Mouse (Mus musculus) embryo, embryonic 9.5 days (tissue): ENCODE measurements at regions not wholly inside any gene's neighbourhood (a gene's known extent, or its start where the extent isn't known, plus 50 kb on each side); places are given as distances from the start of the nearest gene placed in this dataset.

Experiments
- DNase-seq: peaks from one replicate; pipeline ENCODE4 v3.0.0-alpha.2; 2017; ENCODE audit errors: extremely low spot score

DNA sequence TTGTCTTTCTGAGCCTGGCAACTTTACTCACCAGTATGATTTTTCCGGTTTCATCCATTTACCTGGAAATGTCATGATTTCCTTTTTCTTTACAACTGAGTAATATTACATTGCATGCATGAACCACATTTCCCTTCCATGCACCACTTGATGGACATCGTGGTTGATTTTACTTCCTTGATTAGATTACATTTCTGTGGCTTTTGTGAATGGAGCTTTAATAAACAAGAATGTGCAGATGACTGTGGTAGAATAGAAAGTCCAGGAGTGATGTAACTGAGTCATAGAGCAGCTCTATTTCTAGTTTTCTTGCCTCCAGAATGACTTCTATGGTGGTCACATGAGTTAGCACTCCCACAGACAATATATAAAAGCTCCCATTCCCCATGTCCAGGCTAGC lies 75.2 kb downstream of the Chst2 start:
- DNase-seq, result no peak

GRCm38 (mm10) chr9:95330097-95330496 lies 76.4 kb downstream of the Chst2 start:
- DNase-seq, result no peak

DNA sequence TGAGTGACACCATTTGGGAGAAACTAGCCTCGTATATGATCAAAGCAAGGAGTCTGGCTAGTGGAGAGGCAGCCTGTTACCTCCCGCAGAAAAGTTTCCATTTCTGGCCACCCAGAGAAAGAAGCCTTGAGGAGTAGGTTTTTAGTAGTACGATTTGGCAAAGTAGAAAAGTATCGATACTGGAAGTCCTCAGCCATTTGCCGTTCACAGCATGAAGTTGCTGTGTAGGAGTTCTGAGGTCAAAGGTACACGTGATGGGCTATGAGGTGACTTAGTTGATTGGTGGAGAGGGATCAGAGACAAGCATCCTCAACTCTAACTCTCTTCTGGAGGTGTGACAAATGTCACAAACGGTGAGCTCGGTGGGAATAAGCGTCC lies 77.5 kb downstream of the Chst2 start:
- no peak for DNase-seq

GRCm38 (mm10) chr9:95328261-95329052 lies 78.1 kb downstream of the Chst2 start:
- no peak for DNase-seq

DNA sequence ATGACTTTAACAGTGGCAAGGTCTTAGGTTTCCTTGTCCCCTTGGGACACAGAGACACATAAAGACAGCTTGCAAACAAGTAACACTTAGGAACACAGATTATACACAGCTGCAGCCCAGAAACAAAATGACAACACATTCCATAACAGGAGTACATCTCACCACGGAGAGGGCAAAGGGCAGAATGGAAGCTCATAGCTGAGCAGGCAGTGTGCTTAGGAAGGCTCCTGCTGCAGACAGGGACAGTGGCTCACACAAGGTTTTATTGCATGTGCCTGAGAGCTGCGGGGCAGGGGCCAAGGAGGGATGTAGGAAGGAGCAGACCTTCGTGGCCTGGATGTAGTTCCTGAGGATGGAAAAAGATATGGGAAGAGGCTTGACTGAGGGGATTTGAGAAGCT lies 78.8 kb downstream of the Chst2 start:
- DNase-seq, result no peak

DNA sequence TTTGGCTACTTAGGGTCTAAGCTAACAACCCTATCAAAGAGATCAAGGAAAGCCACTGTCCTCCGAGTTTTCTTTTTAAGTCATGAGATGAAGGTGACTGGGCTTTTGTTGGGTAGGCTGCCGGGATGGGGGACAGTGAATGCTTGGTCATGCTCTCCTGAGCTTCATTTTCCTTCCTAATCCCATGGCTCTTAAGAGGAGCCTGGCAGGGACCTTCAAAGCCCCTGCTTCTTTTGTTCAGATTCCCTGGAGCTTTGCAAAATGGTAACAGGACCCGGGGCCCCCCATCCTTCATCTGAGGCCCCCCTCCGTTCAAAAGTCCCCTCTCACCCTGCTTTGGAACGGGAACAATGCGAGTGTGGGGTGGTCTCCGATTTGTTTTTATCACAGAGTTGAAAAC lies 82.9 kb downstream of the Chst2 start:
- DNase-seq, result peak; percentile 23

DNA sequence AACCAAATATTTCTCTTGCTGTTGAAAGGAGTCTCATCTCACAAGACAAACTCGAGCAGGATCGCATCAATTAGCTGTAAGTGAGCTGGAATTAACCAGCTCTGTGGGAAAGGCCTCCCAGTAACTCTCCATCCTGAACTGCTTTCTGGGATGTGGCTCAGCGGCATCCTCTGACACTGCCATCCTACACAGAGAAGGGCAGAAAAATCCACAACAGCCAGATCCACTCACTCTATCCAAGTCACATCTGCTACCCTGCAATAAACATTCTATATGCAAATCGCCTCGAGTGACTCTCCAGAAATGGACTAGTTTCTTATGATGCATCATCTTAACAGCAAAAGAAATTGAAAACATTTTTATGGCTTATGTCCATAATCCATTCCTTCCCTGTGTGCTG lies 83.6 kb downstream of the Chst2 start:
- DNase-seq, result no peak

GRCm38 (mm10) chr9:95322031-95322430 lies 84.5 kb downstream of the Chst2 start:
- DNase-seq, result no peak

- no peak for DNase-seq
These were observed 87.6 kb downstream of the Chst2 start for GRCm38 (mm10) chr9:95318926-95319325.

DNA sequence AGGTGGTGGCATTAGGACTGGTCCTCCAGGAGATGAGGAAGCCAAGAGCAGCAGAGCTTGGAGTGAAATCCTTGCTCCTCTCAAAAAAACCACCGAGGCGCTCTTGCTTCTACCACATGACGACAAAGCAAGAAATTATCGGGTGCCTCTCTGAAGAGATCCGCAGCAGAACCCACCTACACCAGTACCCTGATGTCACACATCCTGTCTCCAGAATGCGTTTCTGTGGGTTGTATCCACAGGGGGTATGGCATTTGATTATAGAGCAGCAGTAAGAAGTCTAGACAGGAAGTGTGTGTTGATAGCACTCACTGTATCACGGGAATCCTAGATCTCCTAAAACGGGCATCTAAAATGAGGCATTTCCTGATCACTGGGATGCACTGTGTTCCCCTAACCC lies 89.8 kb downstream of the Chst2 start:
- DNase-seq, result no peak

GRCm38 (mm10) chr9:95315080-95315479 lies 91.4 kb downstream of the Chst2 start:
- no peak for DNase-seq

DNA sequence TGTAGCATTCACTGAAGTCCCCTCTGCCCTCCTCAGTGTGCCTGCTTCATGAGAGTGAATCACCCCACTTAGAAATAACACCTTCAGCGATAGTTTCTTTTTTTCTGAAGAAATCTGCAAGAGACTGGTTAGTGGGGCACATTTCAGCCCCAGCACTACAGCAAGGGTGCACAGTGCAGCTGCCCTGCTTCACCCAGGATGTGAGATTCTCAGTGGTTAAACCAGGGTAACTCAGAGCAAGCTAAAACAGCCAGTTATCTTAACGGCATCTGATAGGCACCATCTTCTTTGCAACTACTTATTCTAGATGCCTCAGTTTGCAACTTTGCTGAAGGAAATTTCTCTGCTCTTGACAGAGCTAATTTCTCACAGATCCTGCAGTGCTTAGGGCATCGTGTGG lies 94.9 kb downstream of the Chst2 start:
- no peak for DNase-seq

- DNase-seq, result no peak
These were observed 117.5 kb downstream of the Chst2 start for GRCm38 (mm10) chr9:95289008-95289407.

DNA sequence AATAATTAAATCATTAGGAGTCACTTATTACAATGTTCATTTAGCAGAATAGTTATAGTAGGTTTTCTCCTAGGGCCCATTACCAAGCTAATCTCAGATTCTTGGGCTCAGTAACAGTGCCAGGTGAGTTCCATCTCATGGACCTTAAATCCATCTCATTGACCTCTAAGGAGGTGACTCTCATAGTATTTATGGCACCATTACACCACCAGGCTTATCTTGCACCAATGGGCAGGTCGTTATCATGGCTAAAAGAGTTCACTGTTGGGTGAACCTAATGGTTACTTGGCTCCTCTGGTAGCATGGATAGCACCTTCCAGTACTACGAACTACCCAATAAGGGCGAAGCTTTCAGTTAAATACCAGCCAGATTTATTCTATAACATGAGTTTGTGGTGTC lies 123.5 kb downstream of the Chst2 start:
- DNase-seq, result no peak

GRCm38 (mm10) chr9:95282502-95282901 lies 124.0 kb downstream of the Chst2 start:
- DNase-seq, result no peak
